Mouse (Mus musculus) urinary bladder, adult 18-20 months (tissue): ENCODE data around the gene Slc20a1.

Experiments
- DNase-seq, 2 experiments: peaks; one replicate each; pipeline ENCODE4 v3.0.0; 2022; ENCODE audit warnings: low spot score in 2 of 2, mixed read lengths in 2 of 2

The Slc20a1 gene

DNA sequence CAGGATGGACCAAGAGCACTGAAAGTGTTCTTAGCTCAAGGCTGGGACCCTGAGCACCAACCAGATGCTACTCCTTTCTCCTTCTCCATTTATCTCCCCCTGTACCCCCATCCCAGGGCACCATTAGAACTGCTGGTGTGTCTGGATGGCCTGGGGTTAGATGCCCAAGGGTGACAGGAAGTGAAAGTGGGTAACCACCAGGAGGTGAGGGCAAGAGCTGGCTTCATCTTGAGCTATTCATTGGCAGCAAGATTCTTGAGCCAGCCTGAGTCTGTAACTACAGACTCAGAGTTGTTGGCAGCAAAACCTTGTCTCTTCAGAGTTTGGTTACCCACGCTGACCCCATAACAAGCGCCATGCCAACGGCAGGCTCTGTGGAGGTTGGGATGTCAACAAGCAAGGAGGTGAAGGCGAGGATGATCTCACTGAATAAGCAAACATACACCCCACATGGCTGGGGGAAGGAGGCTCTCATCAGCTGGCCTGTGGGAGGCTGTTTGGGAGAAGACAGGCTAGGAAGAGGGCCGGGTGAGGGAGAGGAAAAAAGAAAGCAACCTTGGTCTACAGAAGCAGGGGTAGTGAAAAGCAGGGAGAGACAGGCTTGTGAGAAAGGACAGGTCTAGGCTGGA lies 12.2 kb upstream of the Slc20a1 start:
- DNase-seq: no peak

DNA sequence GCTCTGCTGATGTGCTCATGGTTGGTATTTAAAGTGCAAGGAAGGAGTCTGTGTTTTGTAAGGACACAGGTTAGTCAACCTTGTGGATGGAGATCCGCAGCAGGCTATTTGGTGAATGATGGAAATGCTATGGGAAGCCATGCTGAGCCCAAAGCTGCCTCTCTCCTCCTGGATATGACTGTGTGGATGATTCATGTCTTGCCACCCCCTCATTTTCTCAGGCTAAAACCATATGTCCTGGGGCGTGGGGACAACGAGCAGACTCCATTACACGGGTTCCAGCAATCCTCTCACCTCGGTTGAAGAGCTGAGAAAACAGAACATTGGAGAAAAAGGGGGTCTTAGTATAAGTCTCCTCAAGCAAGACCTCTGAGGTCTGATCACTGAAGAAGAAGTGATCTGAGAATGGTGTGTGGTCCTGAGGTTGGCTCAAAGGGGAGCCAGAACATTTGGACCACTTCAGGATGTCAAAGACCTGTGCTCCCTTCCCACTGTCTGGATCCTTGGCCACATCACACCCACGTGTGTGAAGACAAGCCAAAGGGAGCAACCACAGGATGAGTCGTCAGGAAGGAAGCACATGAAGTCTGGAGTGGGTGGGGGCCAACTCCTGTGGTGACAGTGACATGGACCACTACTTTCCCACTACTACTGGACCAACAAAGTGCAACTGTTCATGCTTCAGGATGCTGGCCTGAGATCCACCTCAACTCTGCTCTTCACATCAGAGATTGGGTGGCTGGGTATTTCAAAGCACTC lies 6.0 kb upstream of the Slc20a1 start:
- DNase-seq: no peak

DNA sequence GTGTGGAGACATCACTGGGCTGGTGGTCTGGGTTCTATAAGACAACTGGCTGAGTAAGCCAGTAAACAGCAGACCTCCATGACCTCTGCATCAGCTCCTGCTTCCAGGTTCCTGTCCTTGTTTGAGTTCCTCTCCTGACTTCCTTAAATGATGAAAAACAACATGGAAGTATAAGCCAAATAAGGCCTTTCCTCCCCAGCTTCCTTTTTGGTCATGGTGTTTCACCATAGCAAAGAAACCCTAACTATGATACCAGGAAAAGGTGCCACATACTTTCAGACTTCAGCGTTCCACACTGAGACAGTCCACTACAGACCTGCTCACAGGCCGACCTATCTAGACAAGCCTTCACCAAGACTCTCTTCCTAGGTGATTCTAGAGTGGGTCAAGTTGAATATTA lies 2.2 kb upstream of the Slc20a1 start:
- no peak for DNase-seq

DNA sequence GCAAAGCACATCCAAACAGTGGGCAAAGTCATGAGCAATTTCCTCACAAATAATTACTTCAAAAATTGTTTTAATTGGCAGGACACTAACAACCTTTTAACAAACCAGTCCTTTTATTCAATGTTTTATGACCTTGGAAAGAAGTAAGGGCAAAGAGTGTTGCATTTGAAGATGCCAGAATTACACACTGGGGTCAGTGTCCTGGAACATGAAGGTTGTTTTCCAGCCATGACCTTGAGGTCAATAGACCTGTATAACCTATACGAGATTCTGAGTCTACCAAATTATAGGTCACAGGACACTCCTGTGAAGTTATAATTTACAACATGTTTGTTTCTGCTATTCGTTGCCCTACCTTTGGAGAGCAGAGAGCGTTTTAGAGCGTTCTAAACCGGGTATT lies 1.4 kb upstream of the Slc20a1 start:
- DNase-seq: no peak

DNA sequence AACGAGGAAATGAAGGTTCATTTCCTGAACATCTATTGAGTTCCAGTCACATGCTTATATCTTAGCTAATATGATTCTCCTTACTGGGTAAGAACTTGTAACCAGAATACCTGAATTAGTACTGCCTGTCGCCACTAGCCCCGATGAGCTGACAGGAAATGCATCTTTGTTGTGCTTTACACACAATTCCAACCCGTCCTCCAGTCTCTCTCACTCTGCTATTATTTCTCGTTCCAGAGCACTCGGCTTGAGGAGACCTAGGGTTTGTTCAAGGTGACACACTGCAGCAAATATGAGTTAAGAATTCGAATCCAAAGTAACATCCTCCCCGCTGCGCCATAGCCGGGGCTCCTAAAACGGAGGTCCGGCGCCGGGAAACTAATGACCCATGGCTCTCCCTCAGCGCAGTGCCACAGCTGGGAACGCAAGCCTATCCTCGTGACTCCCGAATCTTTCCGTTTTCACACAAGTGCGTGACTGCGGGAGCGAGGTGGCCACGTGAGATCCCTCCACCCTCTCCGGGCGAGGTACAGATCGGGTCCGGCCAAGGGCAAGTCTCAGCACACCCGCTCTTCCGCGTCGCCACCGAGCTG lies 625 bp upstream of the Slc20a1 start:
- DNase-seq: no peak

DNA sequence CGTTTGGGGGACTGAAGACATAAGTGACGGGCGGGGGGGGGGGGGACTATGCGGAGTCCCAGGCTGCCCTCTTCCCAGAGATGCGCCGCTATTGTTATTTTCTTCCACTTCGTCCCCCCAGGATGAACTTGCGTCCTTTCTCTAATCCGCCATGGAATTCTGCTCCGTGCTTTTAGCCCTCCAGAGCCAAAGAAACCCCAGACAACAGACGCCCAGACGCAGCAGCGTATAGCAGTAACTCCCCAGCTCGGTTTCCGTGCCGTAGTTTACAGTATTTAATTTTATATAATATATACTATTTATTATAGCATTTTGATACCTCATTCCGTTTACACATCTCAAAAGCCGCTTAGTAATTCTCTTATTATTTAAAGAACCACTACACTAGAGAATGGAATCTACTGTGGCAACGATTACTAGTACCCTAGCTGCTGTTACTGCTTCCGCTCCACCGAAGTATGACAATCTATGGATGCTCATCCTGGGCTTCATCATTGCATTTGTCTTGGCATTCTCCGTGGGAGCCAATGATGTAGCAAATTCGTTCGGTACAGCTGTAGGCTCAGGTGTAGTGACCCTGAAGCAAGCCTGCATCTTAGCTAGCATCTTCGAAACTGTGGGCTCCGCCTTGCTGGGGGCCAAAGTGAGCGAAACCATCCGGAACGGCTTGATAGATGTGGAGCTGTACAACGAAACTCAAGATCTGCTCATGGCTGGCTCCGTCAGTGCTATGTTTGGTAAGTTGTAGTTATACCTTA lies 943 bp downstream of the Slc20a1 start:
- DNase-seq: peak in 1 of 2 experiments; percentile 17

DNA sequence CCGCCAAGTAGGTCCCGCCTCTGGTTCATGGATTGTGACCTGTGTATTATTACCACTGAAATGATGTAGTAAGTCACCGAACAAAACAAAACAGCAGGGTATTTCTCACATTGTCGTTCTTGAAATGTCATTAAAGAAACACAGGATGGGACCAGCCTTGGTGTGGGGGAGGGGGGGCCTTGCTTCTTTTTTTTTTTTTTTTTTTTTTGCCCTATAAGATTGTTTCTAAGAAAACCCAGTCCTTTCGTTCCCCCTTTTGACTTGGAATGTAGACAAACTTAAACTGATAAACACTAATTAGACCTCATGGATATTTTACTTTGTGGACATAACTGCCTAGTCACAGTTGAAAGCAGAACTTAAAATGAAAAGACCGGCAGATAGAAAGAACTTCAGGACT lies 6.4 kb downstream of the Slc20a1 start:
- no peak for DNase-seq

DNA sequence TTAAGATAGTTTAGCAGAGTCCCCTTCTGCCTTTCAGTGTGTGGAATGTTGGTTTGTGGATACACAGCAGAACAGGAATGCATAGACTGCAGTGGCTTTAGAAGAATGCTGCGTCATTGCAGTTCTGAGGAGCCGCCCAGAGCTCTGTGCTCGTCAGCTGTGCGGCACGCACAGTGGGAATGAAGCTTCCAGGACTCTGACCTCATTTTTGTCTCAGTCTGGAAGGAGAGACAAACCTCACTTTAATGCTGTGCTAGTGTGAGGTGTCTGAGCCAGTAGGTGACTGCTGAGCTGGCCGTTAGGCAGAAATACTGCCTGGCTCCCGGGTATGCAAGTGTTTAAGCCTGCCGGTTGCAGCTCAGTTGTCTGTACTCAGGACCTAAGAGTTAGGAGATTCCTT lies 8.3 kb downstream of the Slc20a1 start:
- DNase-seq: no peak

DNA sequence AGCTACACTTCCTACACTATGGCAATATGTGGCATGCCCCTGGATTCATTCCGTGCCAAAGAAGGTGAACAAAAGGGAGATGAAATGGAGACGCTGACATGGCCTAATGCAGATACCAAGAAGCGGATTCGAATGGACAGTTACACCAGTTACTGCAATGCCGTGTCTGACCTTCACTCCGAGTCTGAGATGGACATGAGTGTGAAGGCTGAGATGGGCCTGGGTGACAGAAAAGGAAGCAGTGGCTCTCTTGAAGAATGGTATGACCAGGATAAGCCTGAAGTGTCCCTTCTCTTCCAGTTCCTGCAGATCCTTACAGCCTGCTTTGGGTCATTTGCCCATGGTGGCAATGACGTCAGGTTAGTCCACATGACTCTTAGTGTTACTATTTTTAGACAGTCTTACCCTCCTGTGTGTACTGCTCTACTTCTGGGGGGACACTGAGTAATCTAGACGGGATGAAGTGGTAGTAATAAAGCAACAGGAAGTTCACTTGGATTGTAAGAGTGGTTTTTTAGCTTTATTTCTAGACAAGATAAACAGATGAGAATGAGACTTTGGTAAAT lies 9.7 kb downstream of the Slc20a1 start:
- DNase-seq: no peak

DNA sequence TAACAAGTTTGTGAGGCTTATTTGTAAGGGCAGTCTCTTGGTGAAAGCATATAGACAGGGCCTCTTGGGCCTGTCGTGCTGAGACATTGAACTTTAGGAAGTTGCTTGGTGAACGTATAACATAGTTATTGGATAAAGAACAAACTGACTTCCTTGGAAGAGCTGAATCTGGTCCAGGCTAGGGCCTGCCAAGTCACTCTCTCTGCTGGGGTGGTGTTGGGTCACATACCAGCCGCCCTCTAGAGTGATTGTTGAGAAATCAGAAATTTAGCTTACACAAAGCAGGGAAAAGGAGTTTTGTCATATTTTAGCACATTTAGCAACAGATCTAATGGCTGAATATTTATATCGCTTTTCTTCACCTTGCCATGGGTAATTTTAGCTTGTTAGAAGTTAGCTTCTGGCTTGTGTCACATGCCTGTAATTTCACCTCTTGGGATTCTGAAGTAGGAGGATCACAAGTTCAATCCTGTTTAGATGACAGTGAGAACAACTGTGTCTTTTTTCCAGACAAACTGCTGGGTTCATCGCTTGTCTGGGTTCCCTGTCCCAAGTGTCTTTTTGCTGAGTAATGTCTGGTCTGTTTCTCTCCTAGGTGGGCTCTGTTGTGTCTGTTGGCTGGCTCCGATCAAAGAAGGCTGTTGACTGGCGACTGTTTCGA lies 11.7 kb downstream of the Slc20a1 start:
- no peak for DNase-seq

DNA sequence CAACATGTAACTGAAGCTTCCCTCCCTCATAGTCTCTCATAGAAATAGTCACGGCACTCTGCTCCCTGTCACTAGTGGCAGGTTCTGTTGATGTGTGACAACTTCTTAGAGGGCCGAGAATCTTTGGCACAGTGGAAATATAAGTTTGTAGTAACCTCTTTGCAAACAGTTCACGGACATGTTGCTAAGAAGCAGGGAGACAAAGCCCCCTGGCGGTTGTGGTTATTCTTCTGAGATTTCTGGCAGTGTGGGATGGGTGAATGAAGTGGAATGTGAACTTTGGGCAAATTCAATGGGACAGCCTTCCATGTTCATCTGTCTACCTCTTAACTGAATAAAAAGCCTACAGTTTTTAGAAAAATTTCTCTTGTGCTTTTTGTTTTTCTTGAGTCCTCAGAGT lies 12.7 kb downstream of the Slc20a1 start:
- no peak for DNase-seq

DNA sequence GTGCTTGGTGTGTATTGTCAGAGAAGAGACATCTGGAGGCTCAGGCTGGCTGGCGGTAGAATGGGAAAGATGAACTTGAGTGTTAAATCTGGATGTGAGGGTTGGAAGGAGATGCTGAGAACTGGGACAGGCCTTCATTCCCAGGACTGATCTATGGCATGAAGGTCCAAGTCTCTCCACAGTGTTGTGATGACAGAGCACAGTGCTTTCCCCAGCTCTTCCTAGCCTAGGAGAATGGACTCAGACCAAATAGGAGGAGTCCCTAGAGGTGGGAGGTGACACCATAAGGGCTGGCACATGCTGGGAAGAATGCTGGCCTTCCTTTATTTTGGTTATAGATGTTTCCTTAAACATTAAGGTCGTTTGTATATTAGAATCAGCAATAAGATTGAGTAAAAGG lies 13.4 kb downstream of the Slc20a1 start:
- no peak for DNase-seq

DNA sequence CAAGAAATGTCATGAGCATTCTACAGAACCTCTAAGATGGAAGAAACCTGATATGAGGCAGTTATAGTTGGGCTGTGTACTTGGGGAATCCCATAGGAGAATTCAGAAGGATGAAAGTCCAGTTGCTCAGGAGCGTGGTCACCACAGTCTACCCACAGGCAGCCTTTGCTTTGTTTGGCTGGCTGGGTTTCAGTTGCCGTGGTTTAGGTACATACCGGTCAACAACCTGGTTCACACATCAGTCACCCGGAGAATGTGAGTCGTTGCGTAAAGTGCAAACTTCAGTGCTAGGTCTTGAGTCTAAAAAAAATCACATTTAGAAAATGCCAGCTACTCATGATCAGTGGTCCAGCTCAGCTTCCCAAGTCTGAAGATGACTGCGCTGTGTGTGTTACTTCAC lies 14.0 kb downstream of the Slc20a1 start:
- no peak for DNase-seq

DNA sequence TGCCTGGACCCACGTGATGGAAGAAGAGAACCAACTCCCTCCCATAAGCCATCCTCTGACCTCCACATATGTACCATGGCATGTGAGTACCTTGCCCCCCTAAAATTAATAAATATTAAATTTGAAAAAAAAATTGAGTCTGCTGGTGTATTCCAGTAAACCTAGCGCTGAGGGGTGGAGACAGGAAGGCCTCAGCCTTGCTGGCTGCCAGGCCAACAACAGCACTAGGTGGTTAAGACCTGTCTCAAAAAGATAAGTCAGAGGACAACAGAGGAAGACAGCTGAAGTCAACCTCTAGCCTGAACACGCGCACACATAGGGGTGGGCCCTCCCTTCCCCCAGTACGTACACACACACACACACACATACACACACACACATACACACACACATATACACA lies 16.2 kb downstream of the Slc20a1 start:
- no peak for DNase-seq

DNA sequence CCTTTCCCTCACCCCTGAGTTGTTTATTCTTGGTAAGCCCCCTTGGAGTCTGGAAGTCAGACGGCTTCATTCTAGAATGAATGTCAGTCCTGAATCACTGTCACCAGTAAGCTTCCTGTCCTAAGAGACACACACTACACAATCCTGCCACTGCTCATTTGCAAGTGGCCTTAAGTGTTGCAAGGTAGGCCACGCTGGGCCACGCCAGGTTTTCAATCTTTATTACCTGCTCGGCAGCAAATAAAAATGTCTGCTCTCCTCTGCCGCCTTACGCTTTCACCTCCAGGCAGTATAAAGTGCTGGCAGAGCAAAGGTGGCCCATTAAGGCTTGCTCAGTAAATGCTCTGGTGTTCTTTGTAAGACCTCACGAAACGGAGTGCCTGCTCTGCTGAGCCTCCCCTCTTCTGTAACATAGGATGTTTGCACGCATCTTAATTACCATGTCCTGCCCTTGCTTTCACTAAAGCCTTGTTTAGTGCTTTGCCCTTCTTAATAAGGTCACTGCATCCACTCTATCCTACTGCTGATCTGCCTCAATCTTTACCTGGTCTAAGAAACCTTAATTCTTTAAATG lies 19.1 kb downstream of the Slc20a1 start:
- DNase-seq: no peak

DNA sequence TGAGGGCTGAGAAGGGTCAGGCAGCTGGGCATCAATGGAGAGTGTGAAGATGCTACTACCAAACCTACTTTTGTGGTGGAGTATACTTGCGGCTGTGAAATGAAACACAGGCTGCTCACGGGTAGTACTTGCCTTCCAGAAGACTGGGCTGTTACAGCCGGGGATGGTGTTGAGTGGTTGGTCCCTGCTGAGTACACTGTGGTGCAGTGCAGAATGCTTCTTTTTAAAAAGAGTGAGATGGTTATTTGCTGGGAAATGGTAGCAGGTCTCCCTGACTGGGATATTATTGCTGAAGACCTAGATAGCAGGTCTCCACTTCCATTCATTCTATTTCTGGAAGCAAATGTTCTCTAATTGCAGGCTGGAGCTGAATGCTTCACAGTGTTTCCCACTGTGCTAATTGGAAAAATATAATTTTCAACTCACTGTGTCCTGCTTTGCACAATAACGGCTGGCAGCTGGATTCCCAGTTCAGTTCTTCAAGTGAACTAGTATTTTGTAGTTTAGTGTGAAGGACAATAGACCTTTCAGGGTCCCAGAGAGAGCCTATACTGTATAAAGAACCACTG lies 20.1 kb downstream of the Slc20a1 start:
- DNase-seq: no peak

DNA sequence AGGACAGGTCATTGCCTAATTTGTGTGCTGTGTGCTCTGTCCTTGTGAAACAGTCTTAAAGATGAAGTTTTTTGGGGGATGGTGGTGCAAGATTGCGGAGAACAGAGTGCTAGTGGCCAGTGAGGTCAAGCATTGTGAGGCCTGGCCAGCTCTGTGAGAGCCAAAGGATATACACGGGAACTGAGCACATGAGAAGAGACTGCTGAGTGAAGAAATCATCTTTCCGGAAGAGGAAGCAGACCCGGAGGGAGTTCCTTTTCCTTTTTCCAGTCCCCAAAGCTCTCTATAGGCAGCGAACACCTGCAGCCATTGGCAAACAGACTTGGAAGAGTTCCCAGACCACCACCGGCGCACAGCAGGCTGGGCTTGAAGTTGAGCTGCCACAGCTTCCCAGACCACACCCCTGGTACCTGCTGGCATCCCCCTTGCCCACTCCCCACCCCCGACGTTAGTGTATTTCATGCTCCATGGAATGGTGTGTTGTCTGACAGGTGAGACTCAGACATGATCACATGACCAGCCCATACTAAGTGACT lies 22.6 kb downstream of the Slc20a1 start:
- DNase-seq: no peak

DNA sequence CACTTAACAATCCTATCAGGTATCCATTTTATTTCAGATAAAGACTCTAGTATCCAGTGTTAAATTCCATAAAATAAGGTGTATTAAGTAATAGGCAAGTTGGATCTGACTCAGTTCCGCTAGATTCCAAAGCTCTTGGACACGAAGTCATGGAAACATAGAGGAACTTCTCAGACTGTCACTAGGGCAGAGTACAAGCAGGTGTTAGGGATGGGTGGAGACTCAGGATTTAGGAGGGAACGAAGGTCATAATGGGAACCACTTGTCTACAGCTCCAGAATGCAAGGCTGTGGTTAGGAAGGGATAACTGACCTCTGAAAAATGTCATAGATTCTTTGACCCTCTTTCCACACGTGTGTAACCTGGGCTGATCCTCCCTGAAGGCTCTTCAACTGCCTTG lies 25.6 kb downstream of the Slc20a1 start:
- no peak for DNase-seq

DNA sequence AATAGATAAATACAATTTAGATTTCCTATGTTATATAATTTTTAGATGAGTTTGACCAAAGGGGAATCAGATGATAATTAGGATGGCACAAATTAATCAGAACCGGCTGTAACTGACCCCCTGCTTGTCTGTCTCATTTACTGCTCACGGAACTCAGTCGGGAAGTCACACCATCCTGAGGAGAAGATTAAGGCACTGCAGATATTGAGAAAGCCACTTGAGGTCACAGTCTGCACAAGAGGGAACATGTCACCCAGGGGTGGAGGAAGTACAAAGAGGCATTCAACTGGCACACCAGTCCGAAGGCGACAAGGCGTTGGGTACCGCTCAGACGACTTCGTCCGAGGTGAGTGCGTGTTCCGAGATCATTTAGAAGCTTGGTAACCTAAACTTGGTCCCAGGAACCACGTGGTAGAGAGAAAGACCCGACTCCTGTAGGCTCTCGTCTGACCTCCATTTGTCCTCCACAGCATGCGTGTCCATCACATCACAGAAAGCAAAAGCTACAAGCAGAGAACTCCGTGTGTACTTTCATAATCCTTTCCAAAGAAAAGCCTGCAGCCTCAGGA lies 26.8 kb downstream of the Slc20a1 start:
- DNase-seq: no peak

DNA sequence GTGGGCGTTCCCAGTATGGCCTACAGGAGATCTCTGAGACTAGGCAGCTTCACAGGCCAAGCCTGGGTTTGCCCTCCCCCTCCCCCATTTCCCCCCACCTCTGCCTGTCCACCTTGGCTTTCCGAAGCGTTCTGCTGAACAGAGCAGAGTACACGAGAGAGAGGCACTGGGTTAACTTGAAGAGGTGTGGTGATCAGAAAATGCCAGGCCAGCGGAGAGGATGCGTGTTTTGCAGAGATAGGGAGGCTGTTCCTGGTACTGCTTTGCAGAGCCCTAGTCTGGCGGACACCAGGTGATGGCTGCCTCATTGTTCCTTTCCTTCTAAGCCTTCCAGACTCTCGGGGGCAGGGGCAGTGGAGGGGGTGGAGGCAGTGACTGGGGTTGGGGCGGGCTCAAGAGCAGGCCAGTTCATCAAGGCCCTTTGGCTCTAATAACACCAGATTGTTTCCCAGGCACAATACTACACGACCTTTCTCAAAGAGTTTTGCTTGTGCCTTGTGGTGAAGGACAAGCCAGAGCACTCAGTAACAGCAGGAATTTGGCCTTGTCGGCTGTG lies 27.8 kb downstream of the Slc20a1 start:
- no peak for DNase-seq
